Mouse (Mus musculus) adrenal gland, postnatal 25 days (tissue): ENCODE measurements at regions not wholly inside any gene's neighbourhood (a gene's known extent, or its start where the extent isn't known, plus 50 kb on each side); places are given as distances from the start of the nearest gene placed in this dataset.

Source experiments
- DNase-seq: peaks from one replicate; pipeline ENCODE4 v3.0.0; 2021; ENCODE audit warnings: mixed read lengths
- microRNA-seq, 2 experiments: library from miRNA; unstranded; fragments of <30 nt; microRNA quantifications; one replicate each; pipeline ENCODE4 v1.2.0; 2021

DNA sequence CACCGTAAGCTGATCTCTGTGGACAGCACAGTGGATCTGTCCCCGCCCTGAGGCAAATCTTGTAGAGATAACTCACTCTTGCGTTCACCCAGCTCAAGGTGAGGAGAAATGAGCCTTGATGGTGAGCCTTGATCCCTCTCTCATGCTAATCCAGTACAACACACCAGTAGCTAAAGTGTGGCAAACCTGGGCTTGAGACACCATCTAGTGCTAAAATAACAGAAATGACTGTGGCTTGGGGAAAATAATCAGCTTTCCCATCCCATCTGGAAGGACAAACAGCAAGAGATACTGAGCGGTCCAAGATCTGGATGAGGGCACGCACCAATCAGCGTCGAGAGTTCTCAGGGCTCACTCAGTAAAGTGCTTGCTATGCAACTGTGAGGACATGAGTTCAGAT is 50.9 kb upstream of the Cbln4 start:
- no peak for DNase-seq

DNA sequence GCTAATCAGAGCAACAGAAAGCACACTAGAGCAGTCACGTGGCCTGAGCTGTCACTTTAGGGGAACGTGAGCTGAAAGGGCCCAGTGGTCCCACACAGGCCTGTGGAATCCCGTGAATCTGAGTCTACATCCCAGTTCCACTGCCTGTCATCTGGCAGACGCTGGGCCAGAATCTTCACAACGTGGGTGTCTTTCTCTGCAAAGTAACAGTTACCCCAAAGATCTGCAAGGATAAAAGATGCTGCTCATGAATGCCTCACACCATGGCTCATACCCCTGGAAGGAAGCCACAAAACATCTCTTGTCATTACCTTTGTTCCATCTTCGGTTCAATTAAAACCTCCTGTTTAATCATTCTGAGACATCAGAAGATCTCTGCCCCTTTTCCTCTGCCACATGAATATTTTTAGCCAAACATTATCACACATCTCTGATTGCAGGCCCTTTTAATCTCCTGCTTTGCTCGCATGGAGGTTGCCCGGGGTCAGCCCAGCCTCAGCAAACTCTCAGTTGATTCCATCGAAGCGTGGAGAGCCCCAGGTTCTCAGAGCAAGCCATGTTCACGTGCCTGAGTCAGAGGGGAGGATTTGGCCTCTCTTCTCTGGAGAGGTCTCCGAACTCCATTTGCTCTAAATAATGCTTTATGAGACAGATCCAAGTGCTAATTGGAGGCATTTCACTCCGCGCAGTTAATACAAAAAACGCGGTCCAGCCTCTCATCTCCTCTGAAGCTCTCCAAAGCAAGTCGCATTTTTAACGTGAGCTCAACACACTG is 60.8 kb upstream of the Cbln4 start:
- no peak for DNase-seq

DNA sequence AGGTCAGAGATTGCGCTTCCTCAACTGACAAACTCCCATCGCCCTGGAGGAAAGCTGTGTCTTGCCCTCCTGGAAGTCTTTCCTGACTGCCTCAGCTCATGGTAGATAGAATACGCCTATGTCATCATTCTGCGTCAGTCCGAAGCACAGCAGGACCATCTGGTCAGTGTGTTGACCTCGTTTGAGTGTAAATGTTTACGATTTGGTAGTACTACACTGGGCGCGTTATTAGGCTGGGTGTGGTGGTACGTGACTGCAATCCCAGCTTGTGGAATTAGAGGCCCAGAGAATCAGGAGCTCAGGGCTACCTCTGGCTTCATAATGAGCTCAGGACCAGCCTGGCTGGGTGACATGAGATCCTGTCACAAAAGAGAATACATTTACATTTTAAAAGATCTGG is 62.0 kb upstream of the Cbln4 start:
- no peak for DNase-seq

DNA sequence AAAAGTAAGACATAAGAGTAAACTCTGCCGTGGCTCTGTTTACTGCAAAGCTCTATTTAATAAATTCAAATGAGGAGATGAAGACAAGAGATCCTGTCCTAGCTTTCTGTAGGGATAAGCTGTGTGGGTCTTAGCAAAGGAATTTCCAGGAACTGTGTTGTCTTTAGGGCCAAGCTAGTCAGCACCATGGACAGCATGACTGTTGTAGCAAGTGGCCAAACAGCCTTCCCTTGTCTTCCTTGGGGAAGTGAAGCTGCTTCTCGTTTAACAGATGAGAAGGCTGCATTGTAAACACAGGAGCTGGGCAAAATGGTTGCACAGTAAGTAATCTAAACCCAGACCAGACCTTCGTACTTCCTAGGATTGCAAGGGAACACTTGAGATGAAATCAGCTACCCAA is 67.4 kb upstream of the Cbln4 start:
- no peak for DNase-seq

DNA sequence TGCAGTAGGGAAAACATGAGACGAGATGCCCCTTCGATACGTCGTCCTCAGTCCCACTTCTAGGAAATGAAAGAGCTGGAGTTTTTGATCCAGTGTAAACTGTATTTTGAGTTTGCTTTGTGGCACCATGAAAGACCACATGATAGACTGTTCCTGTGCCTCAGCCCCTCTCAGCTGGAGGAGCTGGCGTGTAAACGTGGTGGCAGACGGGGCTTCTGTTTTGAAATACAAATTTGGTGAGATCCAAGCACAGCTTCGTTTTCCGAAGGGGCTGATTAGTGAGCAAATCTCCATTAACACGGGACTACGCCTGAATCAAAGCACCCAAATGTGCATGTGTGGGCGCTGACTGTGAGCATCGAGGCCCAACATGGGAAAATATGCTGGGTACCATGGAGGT is 70.4 kb upstream of the Cbln4 start:
- no peak for DNase-seq

DNA sequence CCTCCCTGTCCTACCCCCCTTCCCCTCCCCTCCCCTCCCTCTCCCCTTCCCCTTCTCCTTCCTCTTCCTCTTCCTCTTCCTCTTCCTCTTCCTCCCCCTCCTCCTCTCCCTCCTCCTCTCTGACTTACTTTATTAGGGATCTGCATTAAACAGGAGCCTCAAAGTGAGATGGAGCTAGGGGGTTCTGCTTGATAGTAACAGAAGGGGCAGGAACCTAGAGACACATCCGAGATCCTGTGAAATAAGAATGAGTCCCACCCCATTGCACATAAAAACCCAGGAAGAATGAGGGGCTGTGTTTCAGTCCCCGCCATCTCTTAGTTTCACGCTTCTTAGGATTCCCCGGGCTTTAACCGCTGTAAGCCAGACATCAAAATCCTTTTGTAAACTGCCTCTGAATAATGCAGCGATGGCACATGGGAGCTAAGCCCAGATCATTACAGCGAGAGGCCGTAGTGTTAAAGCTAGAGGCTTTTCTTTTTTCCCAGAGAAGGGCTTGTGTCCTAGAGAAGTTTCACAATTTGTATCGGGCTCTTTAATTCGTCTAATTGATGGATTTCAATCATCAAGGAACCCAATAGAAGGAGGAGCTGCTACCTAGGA is 72.4 kb upstream of the Cbln4 start:
- no peak for DNase-seq

DNA sequence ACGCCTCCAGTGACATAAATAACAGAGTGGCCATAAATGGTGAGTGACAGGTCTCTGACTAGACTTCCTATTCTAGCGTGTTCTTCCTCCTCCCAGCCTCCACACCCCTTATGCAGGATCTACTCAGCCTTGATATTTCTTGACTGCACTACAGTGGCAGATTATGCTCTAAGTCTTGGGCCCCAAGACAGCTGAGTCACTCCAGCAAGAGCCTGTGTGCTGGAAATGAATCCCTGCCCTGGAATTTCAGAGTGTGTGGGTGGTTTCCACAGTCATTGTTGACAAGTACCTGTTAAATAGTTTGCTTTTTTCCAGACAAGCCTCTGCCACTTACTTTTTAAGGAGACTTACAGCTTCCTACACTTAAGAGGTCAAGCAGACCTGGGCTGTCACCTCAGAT is 84.3 kb upstream of the Cbln4 start:
- DNase-seq: no peak

DNA sequence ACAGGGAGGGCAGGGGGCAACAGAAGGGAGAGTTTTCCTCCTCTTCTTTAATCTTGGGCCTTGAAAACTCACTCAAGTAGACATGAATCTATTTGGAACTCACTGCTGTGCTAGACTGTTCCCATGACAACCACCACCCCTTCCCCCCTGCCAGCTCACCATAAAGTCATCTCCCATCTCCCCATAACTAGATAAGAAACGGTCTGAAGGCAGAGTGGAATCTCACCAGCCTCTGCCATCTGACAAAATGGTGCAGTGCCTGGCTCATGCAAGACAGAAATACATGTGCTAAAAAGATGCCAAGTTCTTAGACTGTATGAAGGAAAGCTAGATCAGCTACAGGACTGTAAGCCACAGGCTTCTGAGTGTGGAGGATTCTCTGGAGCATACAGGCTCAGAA is 88.0 kb upstream of the Cbln4 start:
- no peak for DNase-seq

DNA sequence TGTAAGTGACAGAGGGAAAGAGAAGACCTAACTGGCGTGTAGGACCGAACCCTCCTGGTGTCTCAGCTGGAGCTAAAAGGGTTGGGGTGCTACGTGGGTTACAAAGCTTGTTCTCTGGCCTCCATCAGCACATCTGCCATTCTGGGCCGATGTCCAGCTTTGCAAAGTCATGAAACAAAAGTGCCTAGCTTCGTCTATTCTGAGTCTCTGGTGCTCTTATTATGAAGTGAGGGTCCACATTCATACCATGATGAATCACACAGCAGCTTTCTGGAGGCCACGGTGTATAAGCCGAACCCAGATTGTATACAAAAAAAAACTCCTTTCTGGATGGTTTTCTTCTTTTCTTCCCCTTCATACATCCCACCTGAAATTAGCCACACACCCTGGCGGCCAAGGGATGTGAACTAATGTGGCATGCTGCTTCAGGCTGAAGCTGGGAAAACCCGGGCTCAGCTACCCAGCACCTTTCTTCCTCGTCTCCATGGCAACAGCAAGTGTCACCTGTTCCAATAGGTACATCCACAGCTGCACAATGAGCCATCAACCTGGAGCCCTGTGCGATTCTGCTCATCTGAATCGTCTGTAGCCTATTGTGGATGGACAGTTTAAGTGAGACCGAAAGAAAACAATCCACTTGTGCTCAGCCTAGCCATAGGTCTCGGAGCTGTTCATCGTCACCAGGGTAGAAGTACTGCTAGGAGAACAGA is 89.5 kb upstream of the Cbln4 start:
- DNase-seq: no peak

DNA sequence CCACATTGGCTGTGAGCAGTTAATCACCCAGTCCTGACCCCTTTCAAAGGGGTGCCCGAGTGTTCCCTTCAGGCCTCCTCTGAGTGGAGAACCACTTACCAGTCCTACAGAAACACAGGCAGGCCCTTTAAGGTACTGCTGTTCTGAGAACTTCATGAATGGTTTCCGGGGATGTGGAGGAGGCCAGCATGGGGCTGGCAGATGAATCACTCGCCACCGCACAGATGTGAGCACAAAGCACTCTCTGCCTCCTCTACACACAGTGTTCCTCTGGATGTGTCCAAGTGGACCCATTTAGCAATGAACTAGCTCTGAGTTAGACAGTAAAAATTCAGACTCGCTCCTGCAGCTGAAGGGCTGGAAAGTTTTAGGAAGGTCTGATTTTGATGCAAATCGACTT is 96.8 kb upstream of the Cbln4 start:
- DNase-seq: no peak

DNA sequence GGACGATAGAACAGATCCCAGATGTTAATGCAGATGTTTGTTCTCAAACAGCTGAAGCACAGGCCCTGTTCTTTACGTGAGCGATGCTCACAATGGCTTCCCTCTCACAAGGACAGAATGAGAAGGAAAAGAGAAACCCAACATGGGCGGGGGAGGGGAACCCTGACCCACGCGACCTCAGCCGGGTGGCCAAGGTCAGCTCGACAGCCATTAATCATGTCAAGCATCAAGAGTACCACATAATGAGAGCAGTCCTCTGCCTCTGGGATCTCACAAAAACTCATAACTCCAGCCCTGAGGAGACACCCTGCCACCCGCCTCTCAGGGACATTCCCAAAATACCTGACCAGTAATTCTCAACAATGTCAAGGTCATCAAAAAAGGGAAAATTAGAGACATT is 100.0 kb upstream of the Cbln4 start:
- peak; percentile 4 for DNase-seq

DNA sequence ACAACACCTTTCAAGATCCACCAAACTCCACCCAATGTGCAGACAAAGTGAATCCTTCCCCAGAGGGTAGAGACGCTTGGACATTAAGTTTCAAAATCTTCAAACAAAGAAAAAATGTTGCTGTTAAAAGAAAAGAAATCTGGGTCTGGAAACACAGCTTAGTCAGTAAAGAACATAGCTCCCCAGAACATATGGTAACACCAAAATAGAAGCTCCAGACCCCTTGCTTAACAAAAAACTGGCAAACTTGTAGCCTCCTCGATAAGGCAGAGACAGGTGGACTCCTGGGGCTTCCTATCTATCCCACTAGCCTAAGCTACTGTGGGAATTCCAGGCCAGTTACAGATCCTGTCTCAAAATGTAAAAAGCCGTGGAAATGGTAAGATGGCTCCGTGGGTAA is 99.6 kb upstream of the Mc3r start:
- DNase-seq: no peak

DNA sequence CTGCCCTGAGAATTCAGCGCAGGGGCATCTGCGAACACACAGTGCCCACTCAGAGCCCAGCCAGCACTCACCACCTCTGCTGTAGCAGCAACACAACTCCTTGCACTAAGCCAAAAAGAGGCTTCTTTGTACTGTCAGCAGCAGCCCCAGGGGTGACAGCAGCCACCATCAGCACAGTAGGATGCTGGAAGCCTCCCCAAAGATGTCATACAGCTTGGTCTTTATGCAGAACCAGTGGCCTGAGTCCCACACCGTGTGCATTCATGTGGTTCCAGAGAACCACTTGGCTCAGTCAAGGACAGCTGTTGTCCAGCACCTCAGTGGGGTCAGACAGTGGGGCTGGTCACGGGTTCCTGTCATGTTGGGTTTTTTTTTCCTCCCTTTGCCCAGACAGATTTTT is 98.6 kb upstream of the Mc3r start:
- no peak for DNase-seq

DNA sequence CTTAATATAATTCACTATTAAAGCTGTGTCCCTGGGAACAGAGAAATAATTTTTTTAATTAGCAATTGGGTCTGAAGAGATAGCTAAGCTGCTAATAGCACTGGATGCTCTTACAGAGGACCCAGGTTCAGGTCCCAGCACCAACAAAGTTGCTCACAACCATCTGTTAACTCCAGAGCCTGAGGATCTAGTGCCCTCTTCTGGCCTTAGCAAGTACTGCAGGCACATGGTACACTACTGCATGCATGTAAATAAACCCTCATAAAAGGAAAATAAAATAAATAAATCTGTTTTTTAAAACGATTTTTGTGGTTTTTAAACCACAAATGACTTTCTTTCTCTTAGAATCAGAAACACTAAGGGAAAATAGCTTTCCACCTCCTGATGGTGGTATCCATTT is 97.4 kb upstream of the Mc3r start:
- DNase-seq: no peak

DNA sequence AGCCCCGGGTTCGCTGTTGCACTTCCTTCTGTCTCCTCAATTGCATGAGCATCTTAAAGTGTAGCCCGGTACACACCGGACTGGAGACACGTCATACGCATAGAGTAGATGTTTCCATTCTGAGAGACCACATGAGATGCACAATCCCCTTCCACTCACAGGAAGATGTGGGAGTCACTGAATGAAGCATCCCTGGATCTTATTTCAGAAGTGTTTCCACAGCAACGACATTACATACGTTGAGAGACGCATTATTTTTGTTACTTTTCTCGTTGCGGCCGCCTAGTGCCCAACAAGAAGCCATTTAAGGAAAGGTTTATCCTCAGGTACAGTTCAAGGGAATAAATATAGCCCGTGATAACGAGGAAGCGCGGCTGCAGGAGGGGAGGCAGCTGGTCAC is 88.4 kb upstream of the Mc3r start:
- no peak for DNase-seq

DNA sequence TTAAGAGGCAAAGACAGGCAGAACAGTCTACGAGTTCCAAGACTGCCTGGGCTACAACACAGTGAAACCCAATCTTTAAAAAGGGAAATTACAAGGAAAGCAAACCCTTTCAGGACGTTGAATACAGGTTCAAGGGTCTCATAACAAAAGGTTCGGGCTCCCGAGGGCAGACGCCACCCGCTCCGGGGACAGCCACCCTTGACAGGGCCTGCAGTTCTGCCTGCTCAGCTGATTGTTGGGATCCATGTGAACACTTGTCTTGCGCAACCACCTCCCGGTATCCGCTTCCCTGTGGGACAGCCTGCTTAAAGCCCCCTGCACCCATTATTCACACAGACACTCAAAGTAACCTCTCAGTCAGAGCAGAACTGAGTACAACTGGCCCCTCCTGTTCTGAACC is 70.9 kb upstream of the Mc3r start:
- DNase-seq: no peak

DNA sequence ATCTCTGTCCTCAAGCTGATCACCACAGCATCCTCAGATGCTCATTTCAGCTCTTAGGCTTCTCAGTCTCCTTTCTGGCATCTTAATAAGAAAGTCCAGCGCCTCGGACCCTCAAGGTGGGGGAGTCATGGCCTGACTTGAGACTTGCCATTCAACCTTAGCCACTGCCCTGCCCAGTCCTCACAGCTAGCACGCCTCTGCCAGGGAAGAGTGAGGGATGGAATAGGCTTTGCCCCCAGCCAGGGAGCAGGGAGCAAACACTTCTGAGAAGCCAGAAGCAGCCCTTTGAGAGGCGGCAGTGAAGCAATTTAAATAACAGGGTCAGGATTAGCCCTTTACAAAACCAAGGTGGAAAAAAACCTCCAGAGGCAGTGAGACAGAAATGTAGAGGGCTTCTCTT is 69.0 kb upstream of the Mc3r start:
- no peak for DNase-seq

DNA sequence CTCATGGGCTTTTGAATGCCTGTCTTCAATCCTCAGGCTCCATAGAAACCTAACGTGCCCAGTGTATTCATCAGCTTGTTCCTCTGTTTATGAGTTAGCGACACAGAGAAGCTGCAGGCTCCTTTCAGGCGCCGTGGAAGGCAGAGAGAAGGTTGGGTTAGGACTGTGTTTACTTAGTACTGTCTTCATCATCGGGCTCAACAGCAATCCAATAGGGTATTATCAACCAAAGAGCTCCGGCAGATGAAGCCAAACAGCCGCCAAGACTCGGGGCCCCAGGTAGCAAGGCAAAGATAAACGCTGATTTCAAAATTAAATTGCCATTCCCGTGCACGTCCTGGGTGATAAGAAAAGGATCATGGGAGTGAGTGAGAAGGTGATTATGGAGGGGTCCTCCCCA is 50.5 kb upstream of the Mc3r start:
- no peak for DNase-seq

Small RNA genes in the stretch of these regions (microRNA-seq; reads per million reads assigned to microRNA genes)
- gene Gm44301: 0 reads per million in 2 experiments
